Mouse (Mus musculus): ENCODE measurements around the gene Pi4kb.
A peak's percentile ranks its signal among the peaks of the same experiment; 100 is the strongest.

Gene Pi4kb

DNA sequence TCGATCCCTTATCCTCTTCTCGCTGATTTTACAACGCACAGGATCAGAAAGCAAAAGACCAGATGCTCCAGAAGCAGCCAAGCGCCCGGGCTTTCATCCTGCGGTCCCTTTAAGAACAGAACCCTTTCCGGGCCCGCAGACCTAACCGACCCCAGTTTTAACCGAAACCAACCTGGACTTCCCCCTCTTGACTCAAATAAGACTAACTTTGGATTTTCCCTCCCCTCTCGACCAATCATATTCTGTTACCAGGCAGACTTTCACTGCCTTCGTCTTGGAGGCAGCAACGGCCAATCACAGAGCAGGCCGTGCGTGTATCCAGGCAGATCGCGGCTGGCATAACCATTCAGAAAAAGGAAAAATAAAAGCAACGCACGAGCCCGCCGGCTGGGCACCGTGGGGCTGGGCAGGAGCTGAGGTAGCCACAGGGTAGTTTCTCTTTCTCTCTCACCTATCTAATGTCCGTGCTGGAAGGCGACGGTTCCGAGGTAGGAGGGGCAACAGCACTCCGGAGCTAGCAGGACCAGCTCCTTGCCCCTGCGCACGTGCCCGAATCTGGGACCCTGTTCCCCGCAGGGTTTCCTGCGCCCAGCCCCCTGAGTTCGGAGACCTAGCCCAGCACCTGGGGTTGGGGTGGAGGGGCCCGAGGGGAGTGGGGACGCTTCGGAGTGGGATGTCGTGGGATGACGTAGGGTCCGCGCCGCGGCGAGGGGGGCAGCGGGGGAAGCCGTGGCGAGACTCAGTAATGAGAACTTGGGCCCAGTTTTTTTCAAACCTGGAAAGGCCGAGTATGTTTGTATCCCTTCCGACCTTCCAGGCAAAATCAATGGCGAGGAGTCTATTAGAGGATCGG, 20.5 kb upstream of the Pi4kb start, which contains the start of gene Rfx5:
TSS of gene Rfx5 (plus strand) at position 312 of the 853 bp plus-strand sequence.
- peak; percentile 98 for DNase-seq (ENCODE audit: low read depth)

DNA sequence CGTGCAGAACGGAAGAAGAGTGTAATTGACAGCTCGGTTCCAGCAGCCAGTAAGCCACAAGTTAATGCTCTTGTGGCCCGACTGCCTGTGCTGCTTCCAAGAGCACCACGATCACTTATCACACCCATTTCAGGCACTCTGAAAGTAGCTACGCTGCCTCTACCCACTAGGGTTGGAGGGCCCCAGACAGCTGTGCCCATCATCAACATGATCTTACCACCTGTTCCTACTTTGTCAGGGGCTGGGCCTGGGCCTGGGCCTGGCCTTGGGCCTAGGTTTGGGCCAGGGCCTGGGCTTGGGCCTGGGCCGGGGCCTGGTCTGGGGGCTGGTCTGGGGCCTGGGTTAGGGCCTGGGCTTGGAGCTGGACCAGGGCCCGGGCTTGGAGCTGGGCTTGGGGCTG, 16.2 kb upstream of the Pi4kb start:
- no peak for DNase-seq (ENCODE audit: low read depth)

DNA sequence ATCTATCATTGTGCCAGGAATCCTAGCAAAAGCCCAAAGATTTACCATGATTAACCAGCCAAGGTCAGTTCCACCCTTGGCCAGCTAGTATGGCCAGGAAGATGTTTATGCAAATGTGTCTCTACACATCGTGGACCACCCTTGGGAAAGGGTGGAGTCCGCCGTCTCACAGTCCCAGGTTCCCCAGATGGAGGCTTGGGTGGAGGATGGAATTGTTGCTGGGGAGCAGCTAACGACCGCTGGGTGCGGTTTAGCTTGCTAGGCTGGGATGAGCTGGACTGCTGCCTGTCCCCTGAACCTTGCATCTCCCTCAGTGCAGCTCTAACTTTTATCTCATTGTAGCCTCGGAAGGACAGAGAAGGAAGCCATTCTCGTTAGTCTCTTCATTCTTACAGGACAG, 14.7 kb upstream of the Pi4kb start:
- no peak for DNase-seq (ENCODE audit: low read depth)

DNA sequence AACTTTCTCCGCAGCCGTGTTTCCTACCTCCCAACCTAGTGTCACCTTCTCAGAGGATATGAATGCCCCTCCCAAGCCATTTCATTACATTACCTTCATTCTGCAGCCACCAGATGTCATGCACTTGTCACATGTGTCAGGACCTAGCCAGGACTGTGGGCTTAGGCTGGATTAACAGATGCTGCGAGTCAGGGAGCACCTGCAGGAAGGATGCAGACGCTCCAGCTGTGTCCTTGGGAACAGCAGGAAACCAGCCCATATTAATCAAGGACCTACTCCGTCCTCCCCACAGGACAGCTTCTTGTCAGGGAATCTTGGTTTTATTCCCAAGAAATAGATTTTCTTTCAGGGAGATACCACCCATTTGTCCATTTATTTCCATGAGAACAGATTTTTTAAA, 14.2 kb upstream of the Pi4kb start:
- no peak for DNase-seq (ENCODE audit: low read depth)

DNA sequence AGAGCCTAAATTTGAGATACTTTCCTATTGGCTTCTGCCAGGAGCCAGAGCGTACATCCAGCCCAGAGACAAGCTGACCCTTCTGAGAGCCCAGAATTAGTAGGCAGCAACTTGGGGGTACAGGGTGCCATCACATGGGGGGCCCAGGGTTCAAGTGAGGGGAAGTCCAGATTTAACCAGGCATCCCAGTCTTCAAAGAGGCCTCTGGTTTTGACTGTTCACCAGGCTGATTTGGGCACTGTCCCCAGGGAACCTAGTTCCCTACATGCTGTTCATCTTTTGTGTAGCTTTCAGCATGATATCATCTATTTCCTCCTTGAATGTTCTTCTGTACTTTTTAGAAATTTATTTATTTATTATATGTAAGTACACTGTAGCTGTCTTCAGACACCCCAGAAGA, 9.5 kb upstream of the Pi4kb start:
- no peak for DNase-seq (ENCODE audit: low read depth)

DNA sequence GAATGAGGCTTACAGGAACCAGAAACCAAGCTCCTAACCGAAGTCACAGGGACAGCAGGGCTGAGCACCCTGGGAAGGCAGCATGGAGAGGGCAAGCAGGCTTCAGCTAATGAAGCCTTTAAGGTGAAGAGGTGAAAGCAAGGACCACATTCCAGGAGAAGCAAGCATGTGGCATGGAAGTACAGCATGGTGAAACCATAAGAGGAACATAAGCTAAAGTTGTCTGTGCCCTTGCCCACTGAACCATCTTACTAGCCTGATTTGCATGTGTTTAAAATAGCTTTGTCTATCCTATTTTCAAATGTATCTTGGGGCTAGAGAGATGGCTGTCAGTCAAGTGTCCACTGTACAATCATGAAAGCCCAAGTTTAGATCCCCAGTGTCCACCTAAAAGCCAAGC, 8.7 kb upstream of the Pi4kb start:
- DNase-seq (ENCODE audit: low read depth), result no peak

DNA sequence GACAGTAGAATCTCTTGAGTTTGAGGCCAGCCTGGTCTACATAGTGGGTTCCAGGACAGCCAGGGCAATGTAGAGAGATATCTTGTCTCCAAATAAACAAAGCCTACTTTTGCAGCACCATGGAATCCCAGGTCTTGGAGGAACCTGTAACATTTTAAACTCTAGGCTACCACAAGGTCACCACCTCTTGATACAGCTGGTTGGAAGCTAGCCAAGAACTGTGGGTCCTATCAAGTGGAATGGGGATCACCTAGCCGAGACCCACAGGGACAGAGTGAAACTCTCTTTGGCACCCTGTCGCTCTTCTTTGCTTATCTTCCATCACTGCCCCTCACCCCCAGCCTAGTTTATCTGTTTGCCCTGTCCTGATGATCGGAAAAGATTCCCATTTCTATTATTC, 2.0 kb upstream of the Pi4kb start:
- no peak for DNase-seq (ENCODE audit: low read depth)

DNA sequence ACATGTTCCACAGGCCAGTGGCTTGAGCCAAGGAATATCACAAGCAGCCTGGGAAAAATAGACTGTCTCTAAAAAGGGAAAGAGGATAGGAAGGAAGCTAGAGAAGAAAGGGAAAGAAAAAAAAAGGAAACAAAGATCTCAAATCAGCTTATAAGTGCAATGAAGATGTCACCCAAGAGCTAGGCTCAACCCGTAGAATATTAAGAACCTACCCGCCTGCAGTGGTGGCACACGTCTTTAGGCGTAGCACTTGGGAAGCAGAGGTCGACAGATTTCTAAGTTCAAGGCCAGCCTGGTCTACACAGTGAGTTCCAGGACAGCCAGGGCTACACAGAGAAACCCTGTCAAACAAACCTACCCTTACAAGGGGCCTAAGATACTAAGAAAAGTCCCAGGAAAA, 911 bp upstream of the Pi4kb start:
- no peak for DNase-seq (ENCODE audit: low read depth)

DNA sequence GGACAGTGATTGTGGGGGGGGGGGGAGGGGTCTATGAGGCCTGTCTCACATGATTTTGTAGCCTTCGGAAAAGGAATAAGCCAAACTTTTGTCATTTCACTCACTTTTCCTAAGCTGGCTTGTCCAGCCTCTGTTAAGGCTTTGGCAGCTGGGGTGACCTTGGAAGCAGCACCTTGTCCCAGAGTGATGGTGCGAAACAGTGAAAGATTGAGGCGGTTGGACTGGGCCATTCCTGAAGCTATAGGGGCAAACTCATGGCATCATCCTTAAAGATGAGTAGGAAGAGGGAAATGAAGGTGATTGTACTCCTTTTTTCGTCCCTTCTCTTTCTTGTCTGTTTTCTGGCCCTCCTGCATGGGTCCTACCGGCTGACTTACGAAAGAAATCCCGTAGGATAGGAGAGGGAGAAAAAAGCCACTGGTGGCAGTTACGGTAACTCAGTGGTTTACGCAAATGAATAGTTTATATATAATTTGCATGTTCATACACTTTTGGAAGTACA, 454 bp upstream of the Pi4kb start:
- no peak for DNase-seq (ENCODE audit: low read depth)

DNA sequence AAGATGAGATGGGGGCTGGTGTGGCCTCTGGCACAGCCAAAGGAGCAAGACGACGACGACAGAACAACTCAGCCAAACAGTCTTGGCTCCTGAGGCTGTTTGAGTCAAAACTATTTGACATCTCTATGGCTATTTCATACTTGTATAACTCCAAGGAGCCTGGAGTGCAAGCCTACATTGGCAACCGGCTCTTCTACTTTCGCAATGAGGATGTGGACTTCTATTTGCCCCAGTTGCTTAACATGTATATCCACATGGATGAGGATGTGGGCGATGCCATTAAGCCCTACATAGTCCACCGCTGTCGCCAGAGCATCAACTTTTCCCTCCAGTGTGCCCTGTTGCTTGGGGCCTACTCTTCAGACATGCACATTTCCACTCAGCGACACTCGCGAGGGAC, 9.8 kb downstream of the Pi4kb start:
- no peak for DNase-seq (ENCODE audit: low read depth)

DNA sequence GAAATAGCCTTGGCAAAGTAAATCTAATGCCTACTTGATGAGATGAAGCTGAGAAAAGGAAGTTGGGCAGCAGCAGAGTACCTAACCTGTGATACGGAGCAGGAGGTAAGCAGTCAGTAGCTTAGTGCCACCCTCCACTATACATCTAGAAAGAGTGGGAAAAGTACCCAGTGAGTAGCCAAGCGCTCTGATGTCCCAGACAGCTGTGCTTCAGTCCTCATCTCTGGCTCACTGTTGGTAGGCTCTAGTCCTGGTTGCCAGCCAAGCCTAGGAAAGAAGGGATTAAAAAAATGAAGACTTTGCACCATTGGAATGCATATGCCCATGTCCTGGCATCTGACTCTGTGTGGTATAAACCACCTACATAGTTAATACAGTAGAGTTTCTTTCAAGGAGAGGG, 11.0 kb downstream of the Pi4kb start:
- no peak for DNase-seq (ENCODE audit: low read depth)

DNA sequence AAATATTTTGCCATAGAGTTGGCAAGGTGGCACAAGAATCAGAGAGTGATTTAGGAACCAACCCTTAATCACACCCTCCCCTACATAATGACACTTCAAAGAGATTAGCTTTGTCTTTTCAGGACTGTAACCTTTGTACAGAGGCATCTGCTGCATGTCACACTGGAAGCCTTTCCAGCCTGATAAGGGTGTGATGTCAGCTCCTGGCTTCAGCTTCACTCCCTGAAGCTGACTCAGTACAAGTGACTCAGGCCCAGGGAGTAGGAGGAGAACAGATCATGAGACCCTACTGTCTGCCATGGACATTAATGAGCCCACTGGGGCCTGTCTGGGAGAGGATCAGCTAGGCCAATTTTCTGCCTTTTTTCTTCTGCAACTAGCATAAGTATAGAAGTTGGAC, 13.0 kb downstream of the Pi4kb start:
- DNase-seq (ENCODE audit: low read depth), result no peak

DNA sequence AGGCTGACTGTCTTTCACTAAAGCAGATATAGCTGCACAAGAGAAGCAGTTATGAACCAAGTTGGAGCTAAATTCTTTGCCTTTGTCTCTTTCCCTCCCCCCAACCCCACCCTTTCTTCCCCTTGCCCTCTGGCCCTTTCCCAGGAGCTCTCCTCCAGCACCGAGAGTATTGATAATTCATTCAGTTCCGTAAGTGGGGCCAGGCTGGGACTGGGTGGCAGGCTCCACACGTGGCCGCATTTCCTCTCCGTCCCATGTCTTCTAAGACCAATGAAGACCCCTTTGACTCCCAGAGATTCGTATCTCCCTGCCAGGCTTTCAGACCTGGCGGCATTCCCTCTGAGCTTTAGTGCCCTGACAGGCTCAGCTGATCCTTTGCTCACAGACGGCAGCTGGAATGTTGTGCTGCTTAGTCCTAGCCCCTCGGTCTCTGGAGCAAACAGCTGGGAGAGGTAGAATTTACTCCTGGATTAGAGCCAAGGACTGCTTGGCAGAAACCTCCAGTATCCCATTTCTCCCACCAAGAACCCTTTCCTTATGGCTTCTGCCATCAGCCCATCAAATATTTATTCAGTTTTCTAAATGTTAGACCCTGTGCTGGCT, 14.7 kb downstream of the Pi4kb start:
- DNase-seq (ENCODE audit: low read depth), result no peak

DNA sequence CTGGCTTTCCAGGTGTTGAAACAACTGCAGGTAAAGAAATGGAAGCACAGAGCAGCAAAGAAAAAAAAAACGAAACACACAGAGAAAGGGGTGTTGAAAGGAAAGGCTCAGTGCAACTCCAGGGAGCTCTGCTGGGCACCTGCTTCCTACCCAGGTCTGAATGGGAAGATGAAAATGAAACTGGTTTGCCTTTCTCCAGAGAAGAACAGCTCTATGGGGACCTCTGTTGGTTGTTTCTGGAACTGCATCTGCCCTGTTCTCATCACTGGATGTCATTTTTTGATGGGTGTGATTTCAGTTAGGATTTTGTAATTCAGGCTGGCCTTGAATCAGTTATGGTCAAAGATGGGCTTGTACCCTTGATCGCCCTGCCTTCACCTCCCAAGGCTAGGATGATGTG, 22.4 kb downstream of the Pi4kb start:
- DNase-seq (ENCODE audit: low read depth), result peak; percentile 92

DNA sequence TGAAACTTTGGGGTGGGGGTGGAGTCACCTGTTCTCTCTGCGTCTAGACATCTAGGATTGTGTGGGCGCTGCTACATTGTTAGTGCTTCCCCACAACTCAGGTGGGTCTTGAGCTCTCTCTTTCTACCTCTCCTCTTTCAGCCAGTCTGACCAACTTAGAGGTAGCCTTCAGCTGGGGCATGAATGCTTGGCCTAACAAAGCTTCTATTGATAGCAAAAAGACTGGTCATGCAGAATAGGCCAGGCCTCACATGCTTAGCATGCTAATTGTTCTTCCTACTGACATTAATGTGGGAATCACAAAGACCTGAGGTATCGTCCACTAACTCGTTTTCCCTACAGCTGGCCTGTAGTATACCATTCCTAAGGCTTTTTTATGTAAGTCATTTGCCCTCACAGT, 28.0 kb downstream of the Pi4kb start:
- no peak for DNase-seq (ENCODE audit: low read depth)

DNA sequence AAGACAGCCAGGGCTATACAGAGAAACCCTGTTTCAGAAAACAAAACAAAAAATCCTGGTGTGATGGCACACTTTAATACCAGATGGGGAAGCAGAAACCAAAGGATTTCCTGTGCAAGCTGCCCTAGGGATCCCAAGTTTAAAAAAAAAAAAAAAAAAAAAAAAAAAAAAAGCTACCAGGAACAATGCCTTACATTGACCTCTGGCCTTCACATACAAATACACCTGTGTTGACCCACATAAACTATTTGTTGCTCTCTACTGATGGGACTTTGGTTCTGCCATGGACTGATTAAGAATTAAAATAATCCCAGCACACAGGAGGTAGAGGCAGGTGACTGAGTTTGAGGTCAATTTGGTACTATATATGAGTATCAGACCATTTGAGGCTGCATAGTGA, 28.7 kb downstream of the Pi4kb start:
- no peak for DNase-seq (ENCODE audit: low read depth)

DNA sequence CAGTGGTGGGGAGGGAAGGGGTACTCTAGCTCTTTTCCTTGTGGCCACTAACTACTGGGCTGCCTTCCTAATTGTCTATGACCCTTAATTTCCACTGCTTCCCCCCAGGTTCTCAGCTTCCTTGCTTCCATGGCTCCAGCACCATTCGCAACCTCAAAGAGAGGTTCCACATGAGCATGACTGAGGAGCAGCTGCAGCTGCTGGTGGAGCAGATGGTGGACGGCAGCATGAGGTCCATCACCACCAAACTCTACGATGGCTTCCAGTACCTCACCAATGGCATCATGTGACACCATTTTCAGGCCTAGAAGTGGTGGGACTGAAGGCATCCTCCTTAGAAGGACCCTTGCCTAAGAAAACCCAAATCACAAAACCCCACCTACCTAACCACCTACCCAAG, 31.1 kb downstream of the Pi4kb start:
- DNase-seq (ENCODE audit: low read depth), result no peak

DNA sequence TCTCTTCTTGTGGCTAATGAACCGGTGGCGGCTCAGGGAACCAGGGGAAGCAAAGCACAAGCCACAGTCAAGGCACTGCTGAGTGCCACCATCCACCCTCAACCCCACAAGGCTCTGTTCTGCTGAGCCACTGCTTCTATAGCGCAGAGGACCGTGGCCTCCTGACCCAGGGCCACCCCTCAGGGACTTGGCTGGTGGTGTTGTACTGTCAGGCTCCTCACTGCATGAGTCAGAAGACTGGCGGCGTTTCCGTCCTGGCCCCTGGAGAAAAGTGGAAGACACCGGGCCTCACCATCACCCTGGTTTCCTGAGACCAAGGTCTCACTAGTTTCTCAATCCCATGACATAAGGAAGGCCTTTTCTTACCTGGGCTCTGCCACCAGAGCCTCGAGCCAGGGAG, 33.2 kb downstream of the Pi4kb start:
- no peak for DNase-seq (ENCODE audit: low read depth)

DNA sequence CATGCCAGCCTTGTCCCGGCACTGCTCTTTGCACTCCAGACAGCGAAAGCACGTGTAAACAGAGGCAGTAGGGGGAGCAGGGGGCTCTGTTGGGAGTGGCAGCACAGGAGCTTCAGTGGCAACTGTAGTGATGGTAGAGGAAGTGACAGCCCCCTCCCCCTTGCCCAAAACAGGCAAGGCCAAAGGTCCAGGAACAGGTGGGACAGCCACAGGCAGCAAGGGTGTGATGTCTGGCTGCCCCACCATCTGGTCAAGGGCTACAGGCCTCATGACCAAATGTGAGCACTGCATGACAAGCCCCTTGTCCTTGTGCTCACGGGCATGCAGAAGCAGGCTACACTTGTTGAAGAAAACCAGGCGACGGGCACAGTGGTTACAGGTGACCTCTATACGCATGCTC, 35.9 kb downstream of the Pi4kb start:
- no peak for DNase-seq (ENCODE audit: low read depth)

DNA sequence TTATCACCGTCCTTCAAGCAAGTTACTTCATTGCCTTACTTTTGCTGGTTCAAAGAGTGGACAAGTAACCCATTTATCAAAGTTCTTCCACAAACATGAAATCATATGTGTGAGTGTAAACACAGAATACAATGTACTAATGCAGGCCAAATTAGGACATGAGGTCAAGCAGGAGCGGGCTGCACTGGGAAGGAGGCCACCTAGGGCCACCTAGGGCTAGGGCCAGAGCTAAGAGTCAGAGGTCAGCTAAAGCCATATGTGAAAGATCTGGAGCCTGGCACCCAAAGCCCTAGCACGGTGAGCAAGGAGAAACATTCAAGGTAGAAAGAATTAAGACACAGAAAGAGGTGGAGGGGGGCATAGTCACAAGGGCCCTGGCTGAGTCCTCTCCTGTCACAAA, 38.5 kb downstream of the Pi4kb start:
- no peak for DNase-seq (ENCODE audit: low read depth)

DNA sequence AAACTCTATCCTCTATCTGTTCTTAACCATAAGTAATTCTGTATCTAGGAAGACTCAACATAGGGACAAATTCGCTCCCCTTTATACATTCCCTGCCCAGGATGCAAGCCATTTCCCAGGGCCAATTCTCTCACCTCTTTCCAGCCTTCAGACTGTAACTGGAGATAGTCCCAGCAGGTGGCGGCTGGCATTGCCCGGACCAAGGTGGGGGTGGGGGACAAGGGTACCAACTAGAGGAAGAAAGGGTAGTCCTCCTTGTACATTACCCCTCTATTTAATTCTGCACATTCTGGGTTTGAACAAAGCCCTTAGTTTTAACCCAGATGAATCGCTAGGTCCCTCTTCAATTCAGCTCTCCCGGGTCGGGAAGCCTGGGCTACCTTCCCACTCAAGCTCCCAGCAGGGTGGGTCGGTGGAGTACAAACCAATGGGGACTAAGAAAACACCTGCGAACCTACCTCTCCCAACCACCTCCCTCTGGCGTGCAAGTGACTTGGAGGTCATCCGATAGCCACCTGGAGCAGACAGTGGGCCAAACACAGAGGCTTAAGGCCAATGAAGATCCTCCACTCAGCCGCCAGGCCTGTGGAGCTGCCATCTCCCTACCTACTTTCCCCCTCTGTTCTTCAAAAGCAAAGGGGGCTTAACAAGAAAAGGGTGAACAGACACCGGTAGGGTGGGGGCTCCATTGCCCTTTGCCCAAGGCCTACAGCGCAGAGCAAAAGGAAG, 39.3 kb downstream of the Pi4kb start:
- DNase-seq (ENCODE audit: low read depth), result peak; percentile 40

DNA sequence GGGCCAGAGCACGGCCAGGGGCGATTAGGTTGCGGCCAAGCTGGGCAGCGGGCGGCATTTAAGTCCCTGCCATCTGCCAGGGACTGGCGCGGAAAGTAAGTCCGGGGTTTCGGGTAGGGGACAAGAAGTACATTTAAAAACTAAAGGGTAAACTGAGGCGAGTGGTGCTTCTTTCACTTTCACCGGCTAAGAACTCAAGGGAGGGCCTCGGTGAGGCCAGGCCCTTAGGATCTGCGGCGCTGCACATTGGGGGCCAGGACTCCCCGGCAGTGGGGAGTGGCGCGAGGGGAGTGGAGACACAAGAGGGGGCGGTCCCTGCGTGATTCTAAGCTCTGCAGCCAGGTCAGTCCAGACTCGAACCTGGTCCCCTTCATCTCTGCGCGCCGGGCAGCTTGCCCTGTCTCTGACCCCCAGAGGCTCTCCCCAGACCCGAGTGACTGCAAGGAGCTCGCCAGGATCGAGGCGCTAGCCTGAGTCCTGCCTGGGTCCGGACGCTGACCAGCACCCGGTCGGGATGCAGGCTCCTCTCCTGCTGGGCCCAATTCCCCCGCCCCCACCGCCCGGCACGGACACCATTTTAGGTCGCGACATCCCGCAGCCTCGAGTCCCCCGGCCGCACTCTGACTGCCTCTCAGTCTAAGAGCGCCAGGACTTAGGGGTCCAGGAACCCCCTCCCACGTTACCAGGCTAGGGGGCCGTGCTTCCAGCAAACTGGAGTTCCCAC, 40.1 kb downstream of the Pi4kb start:
- DNase-seq (ENCODE audit: low read depth), result no peak

Data from naive thymus-derived CD4-positive, alpha-beta T cell, adult 2 months (primary cell).